Mouse (Mus musculus) hindbrain, embryonic 12.5 days (tissue): ENCODE data around the gene S100pbp. TPM values are rescaled to one million over a fixed set of nuclear protein-coding genes. Genes with fewer than 3 reads are reported as not detected.
A peak's percentile ranks its signal among the peaks of the same experiment; 100 is the strongest.

Experiments
- ATAC-seq: fragments of 200-750 bp; cut with Nextera tagmentation; 2 replicates; pipeline ENCODE4 v1.8.0; 2017; ENCODE audit warnings: moderate TSS enrichment; ENCODE audit not compliant: low FRiP score
- H3K27ac ChIP-seq: fragments of 300-500 bp; sonication (generic); 2 replicates; pipeline ENCODE4 v1.5.1; 2016; ENCODE audit warnings: mild to moderate bottlenecking
- H3K27me3 ChIP-seq: fragments of 300-500 bp; sonication (generic); 2 replicates; pipeline ENCODE4 v1.6.1; 2016; ENCODE audit warnings: mild to moderate bottlenecking
- H3K36me3 ChIP-seq: fragments of 300-500 bp; sonication (generic); 2 replicates; pipeline ENCODE4 v1.6.1; 2016; ENCODE audit warnings: mild to moderate bottlenecking
- H3K4me1 ChIP-seq: fragments of 300-500 bp; sonication (generic); 2 replicates; pipeline ENCODE4 v1.6.1; 2016
- H3K4me2 ChIP-seq: fragments of 300-500 bp; sonication (generic); replicated peaks from 2 replicates; pipeline ENCODE4 v1.6.1; 2016; ENCODE audit warnings: mild to moderate bottlenecking
- H3K4me3 ChIP-seq: fragments of 300-500 bp; sonication (generic); 2 replicates; pipeline ENCODE4 v1.5.1; 2016; ENCODE audit warnings: mild to moderate bottlenecking
- H3K9ac ChIP-seq: fragments of 300-500 bp; sonication (generic); 2 replicates; pipeline ENCODE4 v1.6.1; 2016; ENCODE audit warnings: mild to moderate bottlenecking, moderate library complexity
- H3K9me3 ChIP-seq: fragments of 300-500 bp; sonication (generic); replicated peaks from 2 replicates; pipeline ENCODE4 v1.6.1; 2016; ENCODE audit warnings: mild to moderate bottlenecking
- WGBS: fragments of 180-500 bp; shearing (Covaris S2); methylation state at CpG from one replicate; pipeline ENCODE4 v1.1.7; 2016; 5-methylcytosine and 5-hydroxymethylcytosine counted together
- polyA plus RNA-seq: library from polyadenylated mRNA; unstranded; fragments of >200 nt; fragmentation: Nextera tagmentation; extraction: Ambion mirVana; gene quantifications from 2 replicates; pipeline ENCODE4 v1.2.1, GENCODE M21; 2016

The S100pbp gene
- polyA plus RNA-seq, 1 experiment from 2014 or later, result 23.2 TPM

DNA sequence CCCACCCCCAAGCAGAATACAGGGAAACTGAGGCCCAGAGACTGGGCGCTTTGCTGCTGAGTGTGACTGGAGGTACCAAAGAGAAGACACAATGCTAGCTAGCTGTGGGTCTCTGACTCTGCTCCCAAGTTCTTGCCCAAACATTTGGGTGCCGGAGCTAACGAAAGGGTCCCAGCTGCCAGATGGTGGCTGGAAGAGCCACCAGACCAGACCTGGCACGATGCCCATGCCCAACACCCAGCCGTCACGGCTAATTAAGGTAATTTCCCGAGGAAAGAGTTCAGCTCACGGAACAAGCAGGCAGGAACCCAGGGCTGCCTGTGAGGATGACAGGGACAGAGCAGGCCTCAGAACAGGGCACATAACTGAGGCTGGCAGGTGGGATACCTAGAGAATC, 38.5 kb upstream of the S100pbp start:
- Histone ChIP-seq H3K4me1 (peaks cover 64% of the 10 kb centered on the region), H3K27ac (peak overlapping the region; percentile 81), H3K4me2 (peak overlapping the region; percentile 59), H3K27me3 (peaks cover 26% of the 10 kb centered on the region), H3K9ac (peak overlapping the region; percentile 70), H3K9me3 (no peaks in the 10 kb centered on the region), H3K4me3 (peak overlapping the region; percentile 40), H3K36me3 (peaks cover 18% of the 10 kb centered on the region; the same call in 1 of the 2 replicates)
- ATAC-seq, result peak; percentile 14; the same call in 1 of the 2 replicates
- WGBS, result 25% methylated on average over 8 of the region's 8 CpGs

DNA sequence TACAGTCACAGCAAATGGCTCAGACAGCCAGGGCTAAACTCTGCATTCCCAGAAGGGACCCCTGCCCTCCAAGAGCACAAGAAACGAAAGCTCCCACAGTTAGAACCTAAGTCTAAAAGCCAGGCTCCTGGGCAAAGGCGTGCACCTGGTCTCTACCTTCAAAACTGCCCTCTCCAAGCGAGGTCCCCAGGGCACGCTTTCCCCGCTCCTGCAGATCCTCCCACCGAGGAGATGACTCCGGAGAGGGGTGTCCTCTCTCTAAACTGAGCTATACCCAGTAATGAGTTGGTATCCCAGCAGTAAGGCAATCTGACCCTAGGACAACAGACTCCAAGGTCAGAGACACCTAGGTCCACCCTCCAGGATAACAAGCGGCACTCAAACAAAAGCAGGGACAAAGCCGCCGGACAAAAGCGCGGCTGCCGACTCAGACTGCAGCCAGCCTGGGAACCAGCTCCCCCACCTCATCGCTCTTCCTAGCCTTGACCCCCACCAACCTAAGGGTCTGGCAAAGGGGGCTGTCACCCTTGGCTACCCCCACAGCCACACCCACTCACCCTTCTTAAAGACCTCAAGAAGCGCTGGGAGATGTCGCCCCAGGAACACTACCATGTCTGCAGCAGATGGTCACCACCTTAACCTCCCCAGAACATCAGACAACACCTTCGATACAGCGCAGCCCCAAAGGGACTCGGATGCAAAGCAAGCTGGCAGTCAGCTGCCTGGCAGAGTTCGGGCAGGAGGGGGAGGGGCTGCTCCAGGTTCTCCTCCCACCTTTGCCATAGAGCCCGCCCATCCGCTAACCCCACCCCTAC, 37.9 kb upstream of the S100pbp start:
- Histone ChIP-seq H3K36me3 (peaks cover 24% of the 10 kb centered on the region; the same call in 1 of the 2 replicates), H3K4me2 (peak overlapping the region; percentile 59), H3K27me3 (peaks cover 29% of the 10 kb centered on the region), H3K9ac (peak overlapping the region; percentile 70), H3K4me1 (peaks cover 64% of the 10 kb centered on the region), H3K4me3 (peak overlapping the region; percentile 40), H3K27ac (peak overlapping the region; percentile 81), H3K9me3 (no peaks in the 10 kb centered on the region)
- 7% methylated on average over 22 of the region's 22 CpGs for WGBS
- ATAC-seq, result peak; percentile 33; the same call in 1 of the 2 replicates

DNA sequence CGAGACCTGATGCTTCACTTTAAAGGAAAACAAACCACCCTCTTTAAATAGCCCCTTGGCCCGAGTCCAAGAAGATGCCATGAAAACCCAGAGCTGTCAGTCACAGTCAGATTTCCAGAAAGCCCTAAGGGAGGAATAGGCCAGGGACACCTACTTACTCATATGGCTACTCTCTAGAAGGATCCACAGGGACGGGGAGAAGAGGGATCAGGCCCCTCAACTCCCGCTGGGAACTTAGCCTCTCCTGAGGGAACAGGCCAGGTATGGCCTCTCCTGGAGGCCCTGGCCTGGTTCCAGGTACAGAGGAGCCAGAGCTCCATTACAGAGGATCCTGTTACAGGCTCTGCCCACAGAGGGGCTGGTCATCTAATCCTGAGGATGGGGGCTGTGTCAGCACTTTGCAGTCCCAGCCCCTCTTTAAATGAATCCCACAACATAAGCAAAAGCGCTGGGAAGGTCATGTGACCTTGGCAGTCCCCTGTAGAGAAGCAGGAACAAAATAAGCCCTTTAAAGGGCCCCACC, 37.0 kb upstream of the S100pbp start:
- 0 out of 2 replicates have a peak overlapping the region, but pooled peaks have one; percentile 17 for H3K27ac ChIP-seq
- H3K9me3 ChIP-seq, result no peaks in the 10 kb centered on the region
- H3K4me1 ChIP-seq, result peaks cover 56% of the 10 kb centered on the region
- H3K4me2 ChIP-seq, result peak overlapping the region; percentile 59
- WGBS, result 23% methylated on average over 5 of the region's 5 CpGs
- H3K36me3 ChIP-seq, result peaks cover 33% of the 10 kb centered on the region
- no peak for ATAC-seq
- H3K4me3 ChIP-seq, result peak overlapping the region; percentile 40
- H3K9ac ChIP-seq, result peak overlapping the region; percentile 70; the same call in 1 of the 2 replicates
- peaks cover 36% of the 10 kb centered on the region for H3K27me3 ChIP-seq

DNA sequence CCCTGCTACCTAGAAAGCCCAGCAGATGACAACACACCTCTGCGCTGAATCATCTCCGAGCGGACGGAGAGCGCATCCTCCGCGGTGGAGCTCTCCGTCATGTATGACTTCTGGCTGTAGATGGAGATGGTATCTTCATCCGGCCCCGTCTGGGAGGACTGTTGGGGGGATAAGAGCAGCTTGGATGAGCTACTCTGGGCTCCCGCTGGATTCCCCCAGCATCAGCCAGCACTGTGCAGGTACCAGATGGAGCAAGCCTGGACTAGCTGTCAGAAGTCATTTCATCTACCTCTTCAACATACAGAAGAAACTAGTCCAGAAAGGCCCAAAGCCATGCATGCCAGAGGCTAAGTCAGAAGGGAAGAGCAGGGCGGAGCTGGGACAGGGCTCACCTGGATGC, 35.8 kb upstream of the S100pbp start:
- peaks cover 49% of the 10 kb centered on the region for H3K4me1 ChIP-seq
- no peaks in the 10 kb centered on the region for H3K9me3 ChIP-seq
- no peak overlapping the region for H3K9ac ChIP-seq
- WGBS, result 92% methylated on average over 12 of the region's 12 CpGs
- H3K27ac ChIP-seq, result no peak overlapping the region
- ATAC-seq, result no peak
- peaks cover 36% of the 10 kb centered on the region for H3K27me3 ChIP-seq
- H3K4me3 ChIP-seq, result no peak overlapping the region
- H3K4me2 ChIP-seq, result peak overlapping the region; percentile 59; the same call in 1 of the 2 replicates
- peaks cover 44% of the 10 kb centered on the region for H3K36me3 ChIP-seq

DNA sequence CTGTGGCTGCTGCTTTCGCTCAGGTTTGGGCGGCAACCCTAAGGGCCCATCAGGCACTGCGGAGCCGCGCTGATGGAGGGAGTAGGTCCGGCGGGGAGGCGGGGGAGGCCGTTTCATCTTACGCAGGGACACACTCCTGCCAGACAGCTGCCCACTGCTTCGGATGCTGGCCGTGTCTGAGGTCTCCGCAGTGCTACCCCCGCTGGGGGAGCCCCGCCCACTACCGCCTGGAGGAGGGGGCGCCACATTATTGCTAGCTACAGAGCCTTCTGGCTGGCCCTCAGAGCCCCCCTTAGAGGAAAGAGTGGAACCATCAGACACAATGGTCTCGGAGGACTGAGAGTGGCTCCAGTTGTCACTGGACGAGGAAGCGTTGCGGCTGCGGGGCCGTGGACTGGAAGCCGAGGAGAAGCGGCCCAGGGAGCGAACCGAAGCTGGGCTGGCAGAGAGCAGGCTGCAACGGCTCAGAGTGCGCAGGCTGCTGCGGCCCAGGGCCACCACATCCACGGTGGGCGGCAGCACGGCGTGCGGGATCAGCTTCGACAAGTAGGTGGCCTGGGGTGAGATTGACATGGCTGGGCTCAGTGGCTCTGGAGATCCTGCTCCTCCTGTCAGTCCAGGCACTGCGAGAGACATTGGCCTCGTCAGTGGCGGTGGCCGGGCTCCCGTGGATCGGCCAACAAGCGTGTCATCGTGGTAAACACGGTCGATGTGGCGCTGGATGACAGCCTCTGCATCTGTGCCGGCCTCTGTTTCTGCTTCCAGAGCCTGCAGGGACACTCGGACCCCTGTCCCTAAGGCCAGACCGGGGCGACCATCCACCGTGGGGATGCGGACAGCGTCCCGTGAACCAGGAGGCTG, 34.1 kb upstream of the S100pbp start:
- ATAC-seq, result peak; percentile 52
- peak overlapping the region; percentile 21 for H3K4me3 ChIP-seq
- H3K36me3 ChIP-seq, result peaks cover 59% of the 10 kb centered on the region
- 21% methylated on average over 55 of the region's 55 CpGs for WGBS
- H3K4me2 ChIP-seq, result peak overlapping the region; percentile 56
- H3K4me1 ChIP-seq, result peaks cover 49% of the 10 kb centered on the region
- no peaks in the 10 kb centered on the region for H3K9me3 ChIP-seq
- H3K27me3 ChIP-seq, result peaks cover 30% of the 10 kb centered on the region
- peak overlapping the region; percentile 64 for H3K9ac ChIP-seq
- H3K27ac ChIP-seq, result peak overlapping the region; percentile 67

DNA sequence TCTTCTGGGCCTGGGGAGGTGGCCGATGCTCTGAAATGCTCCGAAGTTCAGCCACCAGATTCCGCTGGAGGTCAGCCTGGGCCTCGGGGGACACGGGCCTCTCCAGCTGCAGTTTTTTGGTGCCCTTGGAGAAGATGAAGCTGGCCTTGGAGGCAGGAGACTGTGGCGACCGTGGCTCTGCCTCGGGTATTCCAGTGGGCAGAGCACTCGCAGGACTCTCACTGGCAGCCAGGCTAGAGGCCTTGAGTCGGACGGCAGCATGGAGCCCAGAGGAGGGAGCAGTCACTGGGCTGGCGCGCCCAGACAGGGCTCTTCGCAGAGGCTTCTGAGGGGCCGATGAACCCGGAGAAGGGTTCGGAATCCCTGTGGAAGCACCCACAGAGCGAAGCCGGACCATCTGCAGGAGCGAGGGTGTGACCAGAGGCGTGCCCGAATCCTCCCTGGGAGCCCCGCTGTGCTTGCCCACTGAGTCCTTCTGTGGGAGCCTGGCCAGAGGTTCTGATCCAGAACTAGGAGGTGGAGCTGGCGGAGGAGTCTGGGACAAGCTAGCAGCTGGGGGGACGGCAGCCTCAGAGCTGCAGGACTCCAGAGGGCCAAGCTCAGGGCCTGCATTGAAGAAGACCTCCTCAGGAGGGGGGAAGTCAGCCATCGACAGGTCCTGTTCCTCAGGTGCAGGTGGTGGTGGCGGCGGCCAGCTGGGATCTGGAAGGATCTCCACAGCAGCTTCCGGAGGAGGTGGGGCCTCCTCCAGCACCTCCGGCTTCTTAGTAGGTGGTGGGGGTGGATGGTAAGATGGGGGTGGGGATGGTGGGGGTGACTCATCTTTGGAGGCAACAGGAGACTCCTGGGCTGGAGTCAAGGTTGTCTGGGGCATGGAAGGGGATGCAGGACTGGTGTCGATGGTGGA, 32.7 kb upstream of the S100pbp start:
- Histone ChIP-seq H3K4me3 (no peak overlapping the region), H3K4me2 (peak overlapping the region; percentile 56; the same call in 1 of the 2 replicates), H3K36me3 (peaks cover 72% of the 10 kb centered on the region), H3K27me3 (peaks cover 30% of the 10 kb centered on the region), H3K9me3 (no peaks in the 10 kb centered on the region), H3K4me1 (peaks cover 38% of the 10 kb centered on the region), H3K27ac (no peak overlapping the region), H3K9ac (no peak overlapping the region; the same call in 1 of the 2 replicates)
- no peak for ATAC-seq
- WGBS, result 61% methylated on average over 31 of the region's 31 CpGs

DNA sequence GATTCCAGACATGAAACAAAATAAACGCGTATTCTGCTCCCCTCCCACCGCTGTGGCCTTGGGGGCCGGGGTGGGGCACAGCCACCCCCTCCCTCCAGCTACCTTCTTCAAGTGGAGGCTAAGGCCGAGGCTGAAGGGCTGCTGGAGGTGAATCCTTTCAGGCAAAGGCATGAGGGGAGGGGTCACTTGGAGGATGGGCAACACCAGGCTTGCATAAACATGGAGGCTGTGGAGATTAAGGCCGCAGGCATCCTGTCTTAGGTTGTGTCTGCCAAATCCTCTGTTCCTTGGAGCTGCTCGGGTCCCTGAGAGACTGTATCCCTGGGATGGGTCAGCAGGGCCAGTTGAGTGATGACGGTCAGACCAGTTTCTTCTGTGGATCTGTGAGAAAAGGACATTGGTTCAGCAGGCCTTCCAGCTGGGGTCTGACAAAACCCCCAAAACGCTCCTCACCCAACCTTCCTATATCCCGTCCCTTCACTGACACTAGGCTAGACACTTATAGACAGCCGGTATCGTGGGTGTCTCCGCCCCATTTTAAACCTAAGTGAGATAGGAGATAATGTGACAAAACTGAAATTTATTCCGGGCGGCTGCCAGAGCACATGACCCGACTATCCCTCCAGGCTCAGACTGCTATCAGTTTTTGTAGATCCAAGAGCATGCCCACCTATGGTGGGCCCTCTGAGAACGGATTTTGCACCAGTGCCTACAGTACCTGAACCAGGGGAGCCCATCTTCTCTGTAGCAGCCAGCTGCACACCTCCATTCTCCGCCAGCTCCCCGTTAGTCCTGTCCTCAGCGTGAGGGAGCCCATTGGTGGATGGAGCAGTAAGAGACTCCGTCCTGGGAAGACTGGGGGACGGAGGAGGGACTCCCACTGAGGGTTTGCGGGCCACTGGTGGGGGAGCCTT, 31.8 kb upstream of the S100pbp start:
- ATAC-seq, result no peak
- no peaks in the 10 kb centered on the region for H3K9me3 ChIP-seq
- H3K9ac ChIP-seq, result peak overlapping the region; percentile 0; the same call in 1 of the 2 replicates
- H3K36me3 ChIP-seq, result peaks cover 82% of the 10 kb centered on the region
- peaks cover 29% of the 10 kb centered on the region for H3K4me1 ChIP-seq
- H3K4me3 ChIP-seq, result no peak overlapping the region
- no peak overlapping the region for H3K4me2 ChIP-seq
- H3K27ac ChIP-seq, result no peak overlapping the region
- 77% methylated on average over 23 of the region's 23 CpGs for WGBS
- H3K27me3 ChIP-seq, result peaks cover 30% of the 10 kb centered on the region

DNA sequence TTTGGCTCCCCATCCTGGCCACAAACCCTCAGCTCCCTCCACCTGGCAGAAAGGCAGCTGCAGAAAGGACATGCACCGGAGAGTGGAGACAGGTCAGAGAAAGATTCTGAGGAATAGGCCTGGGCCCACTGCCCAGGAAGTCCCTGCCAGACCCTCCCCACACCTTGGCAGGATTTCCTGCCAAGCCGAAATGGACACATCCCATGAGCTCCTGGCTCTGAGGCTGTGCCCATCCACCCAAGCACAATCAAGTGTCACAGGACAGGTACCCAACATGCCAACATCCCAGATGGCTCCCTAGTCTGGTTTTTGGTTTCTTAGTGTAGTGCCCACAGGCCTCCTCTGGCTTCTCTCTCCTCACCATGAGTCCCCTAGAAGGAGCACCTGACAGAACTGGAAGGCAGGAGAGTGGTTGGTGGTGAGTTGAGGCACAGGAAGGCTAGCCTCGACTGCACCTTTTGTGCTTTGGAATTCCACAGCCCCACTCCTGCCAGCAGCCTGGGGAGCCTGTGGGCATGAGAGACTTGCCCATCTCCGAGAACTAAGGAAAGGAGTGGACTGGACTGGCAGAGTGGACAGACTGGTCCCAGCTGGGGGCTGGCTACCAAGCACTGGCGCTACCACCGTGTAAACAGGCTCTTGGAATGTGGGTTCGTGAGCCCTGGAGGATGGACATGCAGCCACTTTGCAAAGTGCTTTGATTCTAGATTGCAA, 31.0 kb upstream of the S100pbp start:
- Histone ChIP-seq H3K4me1 (peaks cover 20% of the 10 kb centered on the region), H3K9me3 (no peaks in the 10 kb centered on the region), H3K9ac (no peak overlapping the region), H3K4me3 (no peak overlapping the region), H3K27me3 (peaks cover 26% of the 10 kb centered on the region), H3K36me3 (peaks cover 88% of the 10 kb centered on the region), H3K4me2 (no peak overlapping the region), H3K27ac (no peak overlapping the region)
- WGBS, result 75% methylated on average over 7 of the region's 7 CpGs
- ATAC-seq, result no peak

DNA sequence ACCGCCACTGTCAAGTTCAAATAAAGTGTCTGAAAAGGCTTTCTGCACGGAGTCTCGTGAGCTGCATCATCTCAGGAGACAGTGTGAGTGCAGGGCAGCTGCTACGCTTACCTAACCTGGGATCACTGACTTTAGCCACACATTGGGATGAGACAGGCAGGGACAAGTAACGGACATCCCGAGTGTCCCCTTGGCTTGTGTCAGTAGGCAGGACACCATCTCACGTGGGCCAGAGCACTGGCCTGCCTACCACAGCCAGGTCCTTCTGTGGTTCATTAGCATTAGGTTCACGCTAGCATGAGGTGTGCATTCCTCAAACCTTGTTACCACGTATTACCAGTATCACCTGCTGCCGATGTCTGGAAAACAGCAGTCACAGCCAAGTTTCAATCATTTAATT, 29.7 kb upstream of the S100pbp start:
- H3K4me3 ChIP-seq, result no peak overlapping the region
- no peak overlapping the region for H3K27ac ChIP-seq
- H3K27me3 ChIP-seq, result peaks cover 22% of the 10 kb centered on the region
- H3K4me1 ChIP-seq, result peaks cover 15% of the 10 kb centered on the region
- no peak for ATAC-seq
- H3K9ac ChIP-seq, result no peak overlapping the region
- H3K36me3 ChIP-seq, result peaks cover 92% of the 10 kb centered on the region
- H3K4me2 ChIP-seq, result no peak overlapping the region
- H3K9me3 ChIP-seq, result no peaks in the 10 kb centered on the region
- WGBS, result 88% methylated on average over 10 of the region's 10 CpGs

DNA sequence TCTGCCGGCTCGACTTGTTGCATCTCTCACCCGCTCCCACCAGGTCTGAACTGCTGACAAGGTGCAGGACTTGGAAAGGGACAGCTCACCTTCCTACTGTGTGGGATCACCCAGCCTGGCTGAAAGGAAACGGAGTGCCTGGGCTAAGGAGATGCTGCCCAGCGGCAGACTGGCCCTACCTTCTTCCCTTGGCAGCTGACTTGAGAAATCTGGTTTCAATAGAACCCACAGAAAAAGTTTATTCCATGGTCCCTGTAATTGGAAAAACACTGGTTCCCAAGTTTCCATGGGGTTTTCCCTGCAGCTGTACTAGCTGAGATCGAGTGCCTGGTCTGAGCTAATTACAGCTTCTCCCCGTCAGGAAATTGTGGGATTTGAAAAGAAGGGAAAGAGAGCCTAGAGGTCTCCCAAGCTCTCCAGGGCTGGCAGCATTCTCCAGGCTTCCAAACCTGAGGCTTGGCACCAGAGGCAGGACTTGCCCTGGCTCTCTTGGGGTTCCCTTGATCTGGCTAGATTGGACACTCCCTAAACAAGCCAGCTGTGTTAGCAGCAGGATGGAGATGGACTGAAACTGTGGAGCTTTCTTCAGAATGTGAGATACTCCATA, 29.1 kb upstream of the S100pbp start:
- no peak overlapping the region for H3K4me3 ChIP-seq
- ATAC-seq, result no peak
- H3K9me3 ChIP-seq, result no peaks in the 10 kb centered on the region
- 81% methylated on average over 7 of the region's 7 CpGs for WGBS
- H3K4me1 ChIP-seq, result peaks cover 10% of the 10 kb centered on the region
- H3K9ac ChIP-seq, result no peak overlapping the region
- peaks cover 96% of the 10 kb centered on the region for H3K36me3 ChIP-seq
- no peak overlapping the region for H3K4me2 ChIP-seq
- H3K27ac ChIP-seq, result no peak overlapping the region
- peaks cover 18% of the 10 kb centered on the region for H3K27me3 ChIP-seq
